Comparison of ENCODE assay signal across 8 mouse cellular contexts in the genomic region with DNA sequence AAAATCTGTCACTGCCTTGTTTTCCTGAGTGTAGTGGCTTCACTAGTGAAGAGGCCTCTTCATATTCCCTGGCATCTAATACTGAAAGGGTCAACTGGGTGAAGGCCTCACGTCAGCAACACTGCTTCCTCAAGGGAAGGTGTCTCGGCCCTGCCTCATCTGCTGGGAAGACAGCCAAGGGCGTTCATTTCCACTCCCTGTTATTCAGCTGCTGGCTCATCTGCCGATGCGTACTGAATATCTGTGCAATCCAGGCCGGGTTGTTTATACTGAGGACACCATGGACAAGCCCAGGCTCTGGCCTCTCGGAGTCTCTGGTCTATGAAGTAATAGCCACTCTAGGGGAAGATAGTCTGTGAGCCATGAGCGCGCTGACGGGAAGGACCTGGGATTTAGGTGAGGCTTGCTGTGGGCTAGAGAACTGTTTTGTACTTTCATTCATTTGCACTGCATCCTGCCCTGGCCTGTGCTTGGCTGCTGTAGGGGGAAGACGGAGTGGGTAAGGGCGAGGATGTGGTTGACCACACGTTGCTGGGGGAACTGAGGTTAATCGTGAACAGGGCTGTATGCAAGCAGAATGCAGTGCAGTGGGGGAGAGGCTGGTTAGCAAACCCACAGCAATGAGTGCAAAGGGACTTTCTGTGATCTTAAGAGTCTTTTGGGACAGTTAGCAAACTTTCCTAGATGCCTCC. TPM values are rescaled to one million over a fixed set of nuclear protein-coding genes. Genes with fewer than 3 reads are reported as not detected.
A peak's percentile ranks its signal among the peaks of the same experiment; 100 is the strongest.
DNase-seq lines count a peak whose midpoint lies in the region; ATAC-seq and TF ChIP-seq lines count a peak whose summit lies in the region.

No protein-coding gene starts in this region.

- WGBS in limb, embryonic 14.5 days, result 83% methylated on average over 14 of the region's 14 CpGs
- 91% methylated on average over 14 of the region's 14 CpGs for WGBS in limb, embryonic 10.5 days

- no peak overlapping the region for H3K27ac ChIP-seq in limb, embryonic 14.5 days (replicated peaks; ENCODE audit: low read depth, low read length)
- no peak overlapping the region for H3K27ac ChIP-seq in limb, embryonic 10.5 days

- H3K36me3 ChIP-seq in limb, embryonic 14.5 days (ENCODE audit: control insufficient read depth, insufficient read depth, low read length), result peaks cover 19% of the 10 kb centered on the region
- peaks cover 49% of the 10 kb centered on the region for H3K36me3 ChIP-seq in limb, embryonic 10.5 days

- 0 out of 2 replicates have a peak, but pooled peaks cover 4% of the 10 kb centered on the region for H3K9me3 ChIP-seq in limb, embryonic 14.5 days (ENCODE audit: control insufficient read depth, low read length)
- no peaks in the 10 kb centered on the region for H3K9me3 ChIP-seq in limb, embryonic 10.5 days (replicated peaks)

- H3K4me2 ChIP-seq in limb, embryonic 14.5 days (replicated peaks; ENCODE audit: low read depth, low read length, severe bottlenecking), result no peak overlapping the region

- no peak for TF ChIP-seq POLR2A in limb, embryonic 14.5 days (IDR thresholded peaks at IDR 0.05; ENCODE audit: borderline replicate concordance, extremely low read depth, insufficient read depth, insufficient read length)

- no peaks in the 10 kb centered on the region for H3K4me1 ChIP-seq in limb, embryonic 14.5 days (ENCODE audit: control insufficient read depth, insufficient read depth, low read length)
- H3K4me1 ChIP-seq in limb, embryonic 10.5 days, result no peaks in the 10 kb centered on the region

- H3K4me3 ChIP-seq in limb, embryonic 14.5 days (replicated peaks; ENCODE audit: low read length), result no peak overlapping the region
- no peak overlapping the region for H3K4me3 ChIP-seq in limb, embryonic 10.5 days

- no peak overlapping the region for H3K9ac ChIP-seq in limb, embryonic 14.5 days (ENCODE audit: low read depth, low read length, severe bottlenecking)

- peak; percentile 44; the same call in 1 of the 2 replicates for ATAC-seq in limb, embryonic 14.5 days (ENCODE audit: low FRiP score, low read depth)
- peak; percentile 100 for ATAC-seq in inflammation-experienced regulatory T-cells, adult 6 months

- DNase-seq in limb, embryonic 14.5 days (ENCODE audit: low spot score), result no peak
- no peak for DNase-seq in limb, embryonic 10.5 days (ENCODE audit: low spot score)
- DNase-seq in adrenal gland, postnatal 36 days, result peak; percentile 87 to 91
- DNase-seq in monocyte, adult 2 months (ENCODE audit: low read depth in 1 of 2, low spot score in 2 of 2), result peak; percentile 15 to 32
- peak; percentile 18 for DNase-seq in urinary bladder, postnatal 10 days (ENCODE audit: low spot score)
- no peak for DNase-seq in layer of hippocampus, postnatal 10 days (ENCODE audit: low spot score in 2 of 2)
- DNase-seq in left cerebral cortex, adult 8-10 months (ENCODE audit: low spot score in 2 of 2), result no peak

- H3K27me3 ChIP-seq in limb, embryonic 14.5 days (ENCODE audit: control insufficient read depth, insufficient read depth, low read length), result no peaks in the 10 kb centered on the region
- H3K27me3 ChIP-seq in limb, embryonic 10.5 days (ENCODE audit: low read depth, poor library complexity, severe bottlenecking), result no peaks in the 10 kb centered on the region

RNA-seq across cellular contexts. Expression of a gene that starts 43.8 kb away (rescaled TPM):
- polyA plus RNA-seq in limb, embryonic 14.5 days (2012; rRNA removed), result not detected in 2 replicates
- not detected in 2 replicates for polyA plus RNA-seq in limb, embryonic 14.5 days (2014; fragmentation: Nextera tagmentation; extraction: Ambion mirVana)
- not detected in 2 replicates for polyA plus RNA-seq in limb, embryonic 10.5 days (2016; fragmentation: Nextera tagmentation; extraction: Ambion mirVana)
- total RNA-seq in adrenal gland, postnatal 36 days (2021), result not detected
- polyA plus RNA-seq in inflammation-experienced regulatory T-cells, adult 6 months (2017; shearing (Covaris generic)), result not detected
- total RNA-seq in layer of hippocampus, postnatal 10 days (2021), result not detected
- total RNA-seq in left cerebral cortex, adult 8-10 months (2022), result not detected

RNA-seq across cellular contexts. Expression of a gene that starts 57.3 kb away (rescaled TPM):
- polyA plus RNA-seq in limb, embryonic 14.5 days (2012; rRNA removed), result not detected in 2 replicates
- polyA plus RNA-seq in limb, embryonic 14.5 days (2014; fragmentation: Nextera tagmentation; extraction: Ambion mirVana), result not detected in 2 replicates
- polyA plus RNA-seq in limb, embryonic 10.5 days (2016; fragmentation: Nextera tagmentation; extraction: Ambion mirVana), result not detected in 2 replicates
- not detected for total RNA-seq in adrenal gland, postnatal 36 days (2021)
- polyA plus RNA-seq in inflammation-experienced regulatory T-cells, adult 6 months (2017; shearing (Covaris generic)), result not detected
- total RNA-seq in layer of hippocampus, postnatal 10 days (2021), result not detected
- not detected for total RNA-seq in left cerebral cortex, adult 8-10 months (2022)

Comparison
In these comparisons a context has a peak if more than half of its experiments do, and no peak if none do; other contexts are left out.
1. DNase-seq: peak in adrenal gland, postnatal 36 days (2 of 2), monocyte, adult 2 months (2 of 2) and urinary bladder, postnatal 10 days (single experiment); none in limb, embryonic 14.5 days (single experiment), limb, embryonic 10.5 days (single experiment), layer of hippocampus, postnatal 10 days (0 of 2) and left cerebral cortex, adult 8-10 months (0 of 2).